ENCODE assay signal across 8 mouse cellular contexts in the genomic region with DNA sequence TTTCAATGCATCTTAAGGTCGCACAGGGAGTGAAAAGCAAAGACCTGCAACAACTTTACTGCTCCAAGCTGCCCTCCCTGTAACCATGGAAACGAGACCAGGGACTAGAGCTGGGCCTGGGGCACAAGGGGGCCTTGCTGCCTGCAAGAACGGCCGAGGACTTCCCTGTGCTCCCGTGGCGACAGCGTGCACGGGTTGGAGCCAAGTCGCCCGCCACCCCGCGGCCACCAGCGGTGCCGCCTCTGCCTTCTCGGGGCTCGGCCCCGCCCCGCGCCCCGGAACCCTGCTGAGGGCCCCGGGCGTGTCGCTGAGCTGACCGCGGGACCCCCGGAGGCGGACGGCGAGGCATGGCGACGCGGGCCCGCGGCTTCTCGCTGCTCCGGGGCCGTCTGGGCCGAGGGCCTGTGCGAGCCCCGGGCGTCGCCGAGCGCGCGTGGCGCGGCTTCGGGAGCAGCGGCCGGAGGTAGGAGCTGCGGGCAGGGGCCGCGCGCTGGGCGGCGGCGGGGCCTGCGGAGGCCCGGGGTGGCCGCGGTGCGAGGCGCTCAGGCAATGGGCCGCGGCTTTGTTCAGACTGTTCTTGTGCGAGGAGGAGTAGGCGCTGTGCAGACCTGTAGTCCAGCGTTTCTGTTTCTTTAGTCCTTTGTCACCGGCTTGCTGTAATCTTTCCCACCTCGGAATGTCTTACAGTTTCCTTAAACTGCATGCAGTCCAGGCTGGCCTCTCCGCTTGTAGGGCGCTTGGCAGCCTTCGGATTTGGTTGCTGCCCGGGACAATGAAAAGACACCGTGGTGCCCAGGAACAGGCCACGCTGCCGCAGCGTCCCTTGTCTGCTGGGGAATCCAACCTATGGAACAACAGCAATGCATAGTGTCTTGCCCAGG. TPM values are rescaled to one million over a fixed set of nuclear protein-coding genes. Genes with fewer than 3 reads are reported as not detected.
DNase-seq lines count a peak whose midpoint lies in the region; ATAC-seq and TF ChIP-seq lines count a peak whose summit lies in the region.

A gene (plus strand): TSS at position 147 of the 881 bp plus-strand sequence.

- H3K36me3 ChIP-seq in forebrain, embryonic 16.5 days (ENCODE audit: control insufficient read depth, insufficient read depth): no peaks in the 10 kb centered on the region
- peaks cover 19% of the 10 kb centered on the region for H3K36me3 ChIP-seq in lung, embryonic 14.5 days (ENCODE audit: insufficient read depth)

- peak within 1 kb of the TSS; percentile 66 for H3K4me2 ChIP-seq in forebrain, embryonic 16.5 days (ENCODE audit: low read length)
- H3K4me2 ChIP-seq in lung, embryonic 14.5 days: peak within 1 kb of the TSS; percentile 61

- intact Hi-C loops in heart, postnatal 25 days (cut with DNase I): no loop called here

- no peaks in the 10 kb centered on the region for H3K27me3 ChIP-seq in forebrain, embryonic 16.5 days (replicated peaks; ENCODE audit: control insufficient read depth, insufficient read depth, low read length)
- H3K27me3 ChIP-seq in lung, embryonic 14.5 days (ENCODE audit: insufficient read depth, low read length): no peaks in the 10 kb centered on the region

- peak; percentile 90 for DNase-seq in ES-CJ7 (ENCODE audit: low read depth, low spot score)
- DNase-seq in cerebellum, adult 18-20 months: peak; percentile 54 to 74
- DNase-seq in heart, postnatal 25 days (ENCODE audit: low spot score): peak; percentile 77
- DNase-seq in layer of hippocampus, adult 18-20 months (ENCODE audit: low spot score in 2 of 2): peak; percentile 51 to 72
- peak; percentile 93 for DNase-seq in lung, embryonic 14.5 days
- DNase-seq in testis, postnatal 14 days (ENCODE audit: low spot score): peak; percentile 78

- H3K9me3 ChIP-seq in forebrain, embryonic 16.5 days (ENCODE audit: control insufficient read depth, low read length): no peaks in the 10 kb centered on the region
- no peaks in the 10 kb centered on the region for H3K9me3 ChIP-seq in lung, embryonic 14.5 days (ENCODE audit: low read depth, low read length)

- H3K4me1 ChIP-seq in forebrain, embryonic 16.5 days (replicated peaks; ENCODE audit: control insufficient read depth, insufficient read depth, low read length): peaks cover 16% of the 10 kb centered on the region
- no peaks in the 10 kb centered on the region for H3K4me1 ChIP-seq in lung, embryonic 14.5 days (ENCODE audit: insufficient read depth)

- peak within 1 kb of the TSS; percentile 76 for H3K4me3 ChIP-seq in forebrain, embryonic 16.5 days (replicated peaks; ENCODE audit: low read length)
- peak within 1 kb of the TSS; percentile 70 for H3K4me3 ChIP-seq in lung, embryonic 14.5 days (ENCODE audit: low read depth, low read length)

- H3K27ac ChIP-seq in forebrain, embryonic 16.5 days (ENCODE audit: low read length): peak within 1 kb of the TSS; percentile 98
- H3K27ac ChIP-seq in lung, embryonic 14.5 days (ENCODE audit: low read depth): peak within 1 kb of the TSS; percentile 98

- WGBS in forebrain, embryonic 16.5 days: under 1% methylated on average over 66 of the region's 79 CpGs
- under 1% methylated on average over 78 of the region's 79 CpGs for WGBS in lung, embryonic 14.5 days

- peak; percentile 69 for TF ChIP-seq CTCF in lung, embryonic 14.5 days (IDR thresholded peaks at IDR 0.05; ENCODE audit: low read depth)

- peak; percentile 95 for ATAC-seq in forebrain, embryonic 16.5 days
- peak; percentile 99 for ATAC-seq in lung, embryonic 14.5 days (ENCODE audit: insufficient read depth)
- peak; percentile 96 for ATAC-seq in neutrophil, adult 5-6 weeks (ENCODE audit: extremely low read depth, insufficient number of reproducible peaks, low FRiP score, poor library complexity, severe bottlenecking)

- H3K9ac ChIP-seq in forebrain, embryonic 16.5 days (replicated peaks; ENCODE audit: low read depth, low read length): peak within 1 kb of the TSS; percentile 100
- peak within 1 kb of the TSS; percentile 96 for H3K9ac ChIP-seq in lung, embryonic 14.5 days

RNA-seq across cellular contexts. Expression of the gene that starts here (rescaled TPM):
- 58.7 and 62.8 TPM in 2 replicates for polyA plus RNA-seq in forebrain, embryonic 16.5 days (2015; fragmentation: Nextera tagmentation; extraction: Ambion mirVana)
- total RNA-seq in heart, postnatal 25 days (2021): 10 to 100 TPM; 10.3 to 12.6 TPM
- total RNA-seq in layer of hippocampus, adult 18-20 months (2021): 10 to 100 TPM; 18.8 to 20.3 TPM
- 49.9 and 51.2 TPM in 2 replicates for polyA plus RNA-seq in lung, embryonic 14.5 days (2014; fragmentation: Nextera tagmentation; extraction: Ambion mirVana)
- 5.5 and 7.7 TPM in 2 replicates for total RNA-seq in neutrophil, adult 5-6 weeks (2017)

Comparison
In these comparisons a context has a peak if more than half of its experiments do, and no peak if none do; other contexts are left out.
1. Peak in every context shown above with its lines: DNase-seq, ATAC-seq, H3K4me3 ChIP-seq and H3K27ac ChIP-seq.